Mouse (Mus musculus) cerebellum, adult 9-11 months (tissue): ENCODE data around the gene Sytl5.

ENCODE experiments used
- DNase-seq: peaks from one replicate; pipeline ENCODE4 v3.0.0; 2022

Sytl5 gene

GRCm38 (mm10) chrX:9885322-9885721 is at the start of gene Sytl5:
TSS of gene Sytl5 (plus strand) at chrX:9885622.
- DNase-seq: no peak

- no peak for DNase-seq
These were observed 38.8 kb upstream of the Sytl5 start, which contains the start of gene Hypm for GRCm38 (mm10) chrX:9846628-9847027. TSS of gene Hypm (plus strand) at chrX:9846928.

- no peak for DNase-seq
These were observed 36.0 kb upstream of the Sytl5 start, which contains the start of gene H2al3 for GRCm38 (mm10) chrX:9849403-9849802. TSS of gene H2al3 (plus strand) at chrX:9849703.

- DNase-seq: no peak
These were observed 23.6 kb upstream of the Sytl5 start for GRCm38 (mm10) chrX:9861859-9862258.

- DNase-seq: no peak
These were observed 9.9 kb upstream of the Sytl5 start for GRCm38 (mm10) chrX:9875519-9875918.

- DNase-seq: no peak
These were observed 24.1 kb downstream of the Sytl5 start for GRCm38 (mm10) chrX:9909572-9909971.

GRCm38 (mm10) chrX:9933839-9934238 is 48.4 kb downstream of the Sytl5 start:
- no peak for DNase-seq

- no peak for DNase-seq
These were observed 98.8 kb downstream of the Sytl5 start for GRCm38 (mm10) chrX:9984094-9984669.

GRCm38 (mm10) chrX:10000718-10001117 is 115.3 kb downstream of the Sytl5 start:
- DNase-seq: no peak

- peak; percentile 1 for DNase-seq
These were observed 120.5 kb downstream of the Sytl5 start for GRCm38 (mm10) chrX:10005946-10006345.

GRCm38 (mm10) chrX:10007675-10008270 is 122.4 kb downstream of the Sytl5 start:
- DNase-seq: no peak

GRCm38 (mm10) chrX:10010202-10010601 is 124.8 kb downstream of the Sytl5 start:
- no peak for DNase-seq

GRCm38 (mm10) chrX:10034666-10035065 is 149.2 kb downstream of the Sytl5 start:
- DNase-seq: no peak
